Mouse (Mus musculus) bone marrow, adult 2 months (tissue): Measurements from ENCODE around the gene Prr5. TPM values are rescaled to one million over a fixed set of nuclear protein-coding genes. Genes with fewer than 3 reads are reported as not detected.

Experiments used
- H3K27ac ChIP-seq: fragments of 200-500 bp; 2 replicates; pipeline ENCODE4 v1.5.1; 2012; ENCODE audit warnings: low read depth, mild to moderate bottlenecking, control low read depth, inconsistent platforms, low read length; ENCODE audit not compliant: control insufficient read depth, poor library complexity, insufficient read depth
- H3K4me1 ChIP-seq: fragments of 200-500 bp; 2 replicates; pipeline ENCODE4 v1.6.1; 2011; ENCODE audit warnings: low read length; ENCODE audit not compliant: control insufficient read depth, insufficient read depth
- H3K4me3 ChIP-seq: fragments of 200-500 bp; replicated peaks from 2 replicates; pipeline ENCODE3; 2011; ENCODE audit warnings: mild to moderate bottlenecking, low read depth, low read length, control low read depth; ENCODE audit not compliant: control insufficient read depth
- CTCF ChIP-seq: fragments of 200-500 bp; IDR thresholded peaks from 2 replicates; pipeline ENCODE4 v1.5.1; 2011; ENCODE audit warnings: low read length, control low read depth; ENCODE audit not compliant: control insufficient read depth, insufficient read depth
- POLR2A ChIP-seq: fragments of 200-500 bp; IDR thresholded peaks from 2 replicates; pipeline ENCODE4 v1.6.1; 2011; ENCODE audit warnings: low read depth, mild to moderate bottlenecking, control low read depth, low read length, borderline replicate concordance; ENCODE audit not compliant: control insufficient read depth
- WGBS: fragments of 180-500 bp; shearing (Covaris S2); methylation state at CpG from one replicate; pipeline ENCODE4 v1.1.7; 2018; 5-methylcytosine and 5-hydroxymethylcytosine counted together
- polyA plus RNA-seq: library from polyadenylated mRNA; stranded (reverse); fragments of >200 nt; gene quantifications from 2 replicates; pipeline ENCODE4 v1.2.4, GENCODE M21; 2011; ENCODE audit warnings: low replicate concordance; ENCODE audit not compliant: missing spikeins, insufficient read depth, insufficient read length

The Prr5 gene
- polyA plus RNA-seq, 1 experiment: 8.8 TPM

- Histone ChIP-seq H3K4me3 (no peak overlapping the region), H3K4me1 (no peaks in the 10 kb centered on the region), H3K27ac (no peak overlapping the region)
- WGBS: 81% methylated on average over 11 of the region's 11 CpGs
- TF ChIP-seq POLR2A (no peak), CTCF (no peak)
Observed at GRCm38 (mm10) chr15:84736346-84736993, 67.0 kb downstream of the Prr5 start.

DNA sequence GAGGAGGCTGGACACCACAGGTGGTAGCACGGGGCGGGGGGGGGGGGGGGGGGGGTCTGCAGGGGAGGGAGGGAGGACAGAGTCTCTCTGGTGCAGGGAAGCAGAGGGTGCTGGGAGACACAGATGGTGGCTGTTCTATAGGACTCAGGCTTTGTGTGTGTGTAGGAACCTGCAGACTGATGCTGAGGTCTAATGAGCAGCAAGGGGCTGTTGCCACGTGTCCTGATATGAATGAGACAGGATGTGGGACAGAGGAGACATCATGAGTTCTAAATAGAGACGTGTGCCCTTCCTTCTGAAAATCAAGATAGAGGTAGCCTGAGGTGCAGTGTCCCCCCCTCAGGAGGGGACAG lies 67.5 kb downstream of the Prr5 start:
- TF ChIP-seq CTCF: no peak
- no peak for TF ChIP-seq POLR2A
- WGBS: 57% methylated on average over 4 of the region's 4 CpGs

DNA sequence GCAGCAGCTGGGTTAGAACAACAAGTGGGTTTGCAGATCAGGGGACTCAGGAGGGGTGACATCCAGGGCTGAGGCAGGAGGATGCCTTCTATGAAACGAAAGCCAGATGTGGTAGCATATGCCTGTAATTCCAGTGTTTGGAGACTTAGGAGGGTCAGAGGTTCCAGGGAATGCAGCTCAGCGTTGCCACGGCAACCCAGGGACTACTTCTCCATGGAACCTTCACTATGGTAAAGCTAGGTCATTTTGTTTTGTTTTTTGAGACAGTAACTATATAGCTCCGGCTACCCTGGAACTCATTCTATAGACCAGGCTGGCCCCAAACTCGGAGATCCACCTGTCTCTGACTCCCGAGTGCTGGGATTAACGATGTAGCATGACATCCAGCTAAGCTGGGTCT lies 68.8 kb downstream of the Prr5 start:
- 84% methylated on average over 7 of the region's 7 CpGs for WGBS
- no peaks in the 10 kb centered on the region for H3K4me1 ChIP-seq
- H3K27ac ChIP-seq: no peak overlapping the region
- H3K4me3 ChIP-seq: no peak overlapping the region
- TF ChIP-seq POLR2A: no peak
- TF ChIP-seq CTCF: no peak

More for the DNA sequence above, 67.5 kb downstream of the Prr5 start:
- no peak overlapping the region for H3K27ac ChIP-seq
- H3K4me1 ChIP-seq: no peaks in the 10 kb centered on the region
- no peak overlapping the region for H3K4me3 ChIP-seq

DNA sequence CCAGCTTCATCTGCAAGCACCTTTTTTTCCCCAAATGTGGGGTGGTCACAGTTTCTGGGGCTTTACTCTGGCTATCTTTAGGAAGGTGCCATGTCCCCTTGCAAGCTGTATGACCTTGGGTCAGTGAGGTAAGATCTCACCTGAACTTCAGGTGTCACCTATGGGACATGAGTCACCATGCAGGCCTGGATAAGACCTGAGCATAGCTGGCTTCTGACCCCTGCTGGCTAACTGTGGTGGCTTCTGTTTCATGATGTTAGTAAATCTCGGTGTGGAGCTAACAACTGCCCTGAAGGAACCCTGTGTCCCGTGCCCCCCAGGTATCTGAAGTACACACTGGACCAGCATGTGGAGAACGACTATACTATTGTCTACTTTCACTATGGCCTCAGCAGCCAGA lies 72.2 kb downstream of the Prr5 start:
- no peaks in the 10 kb centered on the region for H3K4me1 ChIP-seq
- whole genome bisulfite sequencing: 62% methylated on average over 3 of the region's 3 CpGs
- TF ChIP-seq POLR2A: no peak
- TF ChIP-seq CTCF: no peak
- H3K4me3 ChIP-seq: no peak overlapping the region
- H3K27ac ChIP-seq: no peak overlapping the region

DNA sequence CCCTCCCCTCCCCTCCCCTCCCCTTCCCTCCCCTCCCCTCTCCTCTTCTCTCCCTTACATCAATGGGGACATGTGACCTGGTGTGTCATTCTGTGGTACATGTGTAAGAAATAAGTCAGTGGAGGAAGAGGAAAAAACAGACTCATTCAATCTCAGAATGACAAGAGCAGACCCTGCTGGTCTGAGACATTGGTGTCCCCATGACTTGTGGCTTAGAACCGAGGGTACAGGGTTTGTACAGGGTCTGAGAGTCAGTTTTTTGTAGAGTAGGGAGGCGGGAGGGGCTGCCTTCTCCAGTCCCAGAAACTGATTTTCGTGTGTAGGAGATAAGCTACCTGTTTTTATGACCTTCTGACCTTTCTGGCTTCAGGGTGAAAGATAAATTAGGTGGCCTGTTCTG lies 73.9 kb downstream of the Prr5 start:
- no peaks in the 10 kb centered on the region for H3K4me1 ChIP-seq
- TF ChIP-seq CTCF: no peak
- no peak for TF ChIP-seq POLR2A
- WGBS: 33% methylated on average over 3 of the region's 3 CpGs
- no peak overlapping the region for H3K27ac ChIP-seq
- no peak overlapping the region for H3K4me3 ChIP-seq

- no peak overlapping the region for H3K4me3 ChIP-seq
- 36% methylated on average over 2 of the region's 2 CpGs for WGBS
- TF ChIP-seq POLR2A: no peak
- TF ChIP-seq CTCF: no peak
- H3K4me1 ChIP-seq: no peaks in the 10 kb centered on the region
- H3K27ac ChIP-seq: no peak overlapping the region
Observed at GRCm38 (mm10) chr15:84744308-84744707, 74.9 kb downstream of the Prr5 start.

- 80% methylated on average over 4 of the region's 4 CpGs for WGBS
Observed at GRCm38 (mm10) chr15:84745831-84746230, 76.4 kb downstream of the Prr5 start.

More at GRCm38 (mm10) chr15:84745831-84746230, 76.4 kb downstream of the Prr5 start:
- no peak for TF ChIP-seq POLR2A
- no peak overlapping the region for H3K4me3 ChIP-seq
- H3K27ac ChIP-seq: no peak overlapping the region
- H3K4me1 ChIP-seq: no peaks in the 10 kb centered on the region

Other genes with a start within 250 kb of the Prr5 start
- gene Shisal1, start 222.5 kb upstream of the Prr5 start, polyA plus RNA-seq: 0.43 and 0.75 TPM in 2 replicates
- 0.90 and 2.1 TPM in 2 replicates for gene Rtl6, start 111.8 kb upstream of the Prr5 start, polyA plus RNA-seq
- gene Arhgap8, start 50.4 kb downstream of the Prr5 start, polyA plus RNA-seq: not detected in 2 replicates
- 9.5 TPM in 1 of 2 replicates, not detected in the other for gene Phf21b, start 186.4 kb downstream of the Prr5 start, polyA plus RNA-seq